Mouse (Mus musculus): ENCODE measurements around the gene Pomt2. TPM values are rescaled to one million over a fixed set of nuclear protein-coding genes. Genes with fewer than 3 reads are reported as not detected.

Gene Pomt2
- total and polyA plus RNA-seq, 2 experiments from 2014 or later: 13.2 to 29.8 TPM

DNA sequence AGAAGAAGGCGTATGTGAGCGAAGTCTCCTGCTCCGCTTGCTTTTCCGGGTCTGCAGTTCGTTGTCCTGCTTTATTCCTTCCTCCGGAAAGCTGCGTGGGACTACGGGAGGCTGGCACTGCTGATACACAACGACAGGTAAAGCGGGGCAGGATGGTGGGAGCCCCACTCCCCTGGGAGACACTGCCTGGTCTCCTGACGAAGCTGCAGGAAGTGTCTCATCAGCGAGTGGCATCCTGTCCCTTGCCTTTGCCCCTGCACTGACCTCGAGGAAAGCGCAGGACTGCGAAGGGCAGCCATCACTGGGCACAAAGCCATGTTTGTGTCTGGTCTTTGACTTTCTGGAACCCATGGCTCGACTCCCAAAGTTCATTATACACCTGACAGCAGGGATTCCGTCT, 90.7 kb downstream of the Pomt2 start:
- peaks cover under 1% of the 10 kb centered on the region; the same call in 1 of the 2 replicates for H3K4me1 ChIP-seq (ENCODE audit: insufficient read depth, low read length)
- 75% methylated on average over 17 of the region's 17 CpGs for WGBS
- no peaks in the 10 kb centered on the region for H3K9me3 ChIP-seq (ENCODE audit: low read length)
- H3K27ac ChIP-seq (ENCODE audit: low read depth, low read length): no peak overlapping the region
- no peak overlapping the region for H3K4me2 ChIP-seq (ENCODE audit: low read depth, low read length, poor library complexity, severe bottlenecking)
- no peak for DNase-seq (ENCODE audit: low spot score)
- no peak for ATAC-seq (ENCODE audit: low FRiP score)
- no peak overlapping the region for H3K9ac ChIP-seq (replicated peaks; ENCODE audit: low read length, poor library complexity, severe bottlenecking)
- peaks cover 8% of the 10 kb centered on the region; the same call in 1 of the 2 replicates for H3K27me3 ChIP-seq (ENCODE audit: insufficient read depth, low read length)
- TF ChIP-seq CTCF (IDR thresholded peaks at IDR 0.05): no peak
- H3K4me3 ChIP-seq (ENCODE audit: low read depth, low read length): no peak overlapping the region
- peaks cover 53% of the 10 kb centered on the region for H3K36me3 ChIP-seq (ENCODE audit: insufficient read depth, low read length)

Other genes starting within 250 kb of the Pomt2 start
- 65.7 and 77.5 TPM in 2 replicates for gene Cipc, start 200.9 kb downstream of the Pomt2 start, total RNA-seq (2014; rRNA removed)
- gene Cipc, start 200.9 kb downstream of the Pomt2 start, polyA plus RNA-seq (2015; fragmentation: Nextera tagmentation; extraction: Ambion mirVana): 34.6 and 37.6 TPM in 2 replicates
- gene Zdhhc22, start 157.5 kb downstream of the Pomt2 start, total RNA-seq (2014; rRNA removed): 19.4 and 21.9 TPM in 2 replicates
- gene Zdhhc22, start 157.5 kb downstream of the Pomt2 start, polyA plus RNA-seq (2015; fragmentation: Nextera tagmentation; extraction: Ambion mirVana): 30.9 and 32.2 TPM in 2 replicates
- gene Tmem63c, start 126.6 kb downstream of the Pomt2 start, total RNA-seq (2014; rRNA removed): 25.4 and 30.1 TPM in 2 replicates
- 10.2 and 10.7 TPM in 2 replicates for gene Tmem63c, start 126.6 kb downstream of the Pomt2 start, polyA plus RNA-seq (2015; fragmentation: Nextera tagmentation; extraction: Ambion mirVana)
- gene Ngb, start 45.4 kb downstream of the Pomt2 start, total RNA-seq (2014; rRNA removed): 15.7 and 17.4 TPM in 2 replicates
- gene Ngb, start 45.4 kb downstream of the Pomt2 start, polyA plus RNA-seq (2015; fragmentation: Nextera tagmentation; extraction: Ambion mirVana): 16.7 and 17.3 TPM in 2 replicates
- 58.1 and 60.7 TPM in 2 replicates for gene Gstz1, start 803 bp downstream of the Pomt2 start, total RNA-seq (2014; rRNA removed)
- gene Gstz1, start 803 bp downstream of the Pomt2 start, polyA plus RNA-seq (2015; fragmentation: Nextera tagmentation; extraction: Ambion mirVana): 44.9 and 49.3 TPM in 2 replicates
- 0.55 and 0.61 TPM in 2 replicates for gene Samd15, start 51.8 kb upstream of the Pomt2 start, total RNA-seq (2014; rRNA removed)
- gene Samd15, start 51.8 kb upstream of the Pomt2 start, polyA plus RNA-seq (2015; fragmentation: Nextera tagmentation; extraction: Ambion mirVana): 1.9 and 3.1 TPM in 2 replicates
- gene Tmed8, start 52.5 kb upstream of the Pomt2 start, total RNA-seq (2014; rRNA removed): 17.5 and 19.8 TPM in 2 replicates
- 3.6 and 4.4 TPM in 2 replicates for gene Tmed8, start 52.5 kb upstream of the Pomt2 start, polyA plus RNA-seq (2015; fragmentation: Nextera tagmentation; extraction: Ambion mirVana)
- gene Noxred1, start 90.8 kb upstream of the Pomt2 start, total RNA-seq (2014; rRNA removed): 0.88 and 2.2 TPM in 2 replicates
- 0.30 and 0.36 TPM in 2 replicates for gene Noxred1, start 90.8 kb upstream of the Pomt2 start, polyA plus RNA-seq (2015; fragmentation: Nextera tagmentation; extraction: Ambion mirVana)
- 59.4 and 61.5 TPM in 2 replicates for gene Vipas39, start 118.3 kb upstream of the Pomt2 start, total RNA-seq (2014; rRNA removed)
- 48.7 and 51.2 TPM in 2 replicates for gene Vipas39, start 118.3 kb upstream of the Pomt2 start, polyA plus RNA-seq (2015; fragmentation: Nextera tagmentation; extraction: Ambion mirVana)
- 113 and 116 TPM in 2 replicates for gene Ahsa1, start 118.5 kb upstream of the Pomt2 start, total RNA-seq (2014; rRNA removed)
- gene Ahsa1, start 118.5 kb upstream of the Pomt2 start, polyA plus RNA-seq (2015; fragmentation: Nextera tagmentation; extraction: Ambion mirVana): 169 and 182 TPM in 2 replicates
- 1.3 and 4.0 TPM in 2 replicates for gene Ism2, start 151.7 kb upstream of the Pomt2 start, total RNA-seq (2014; rRNA removed)
- gene Ism2, start 151.7 kb upstream of the Pomt2 start, polyA plus RNA-seq (2015; fragmentation: Nextera tagmentation; extraction: Ambion mirVana): 1.3 and 1.6 TPM in 2 replicates
- 41.5 and 49.8 TPM in 2 replicates for gene Sptlc2, start 240.4 kb upstream of the Pomt2 start, total RNA-seq (2014; rRNA removed)
- gene Sptlc2, start 240.4 kb upstream of the Pomt2 start, polyA plus RNA-seq (2015; fragmentation: Nextera tagmentation; extraction: Ambion mirVana): 86.6 and 99.6 TPM in 2 replicates